Mouse (Mus musculus): ENCODE measurements around the gene B4galt3. TPM values are rescaled to one million over a fixed set of nuclear protein-coding genes. Genes with fewer than 3 reads are reported as not detected.

The B4galt3 gene
- polyA plus RNA-seq, 1 experiment from 2014 or later, result 44.4 TPM

DNA sequence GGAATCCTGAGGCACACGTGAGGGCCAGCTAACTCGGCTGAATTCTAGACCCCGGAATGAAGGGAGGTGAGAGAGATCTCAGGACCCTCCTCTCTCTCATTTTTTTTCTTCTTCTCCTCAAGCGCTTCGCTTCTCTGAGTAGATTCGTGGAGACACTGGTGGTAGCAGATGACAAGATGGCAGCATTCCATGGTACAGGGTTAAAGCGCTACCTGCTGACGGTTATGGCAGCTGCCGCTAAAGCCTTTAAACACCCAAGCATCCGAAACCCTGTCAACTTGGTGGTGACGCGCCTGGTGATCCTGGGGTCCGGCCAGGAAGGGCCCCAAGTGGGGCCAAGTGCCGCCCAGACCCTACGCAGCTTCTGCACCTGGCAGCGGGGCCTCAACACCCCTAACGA, 17.7 kb upstream of the B4galt3 start:
- H3K27ac ChIP-seq, result peak overlapping the region; percentile 77

DNA sequence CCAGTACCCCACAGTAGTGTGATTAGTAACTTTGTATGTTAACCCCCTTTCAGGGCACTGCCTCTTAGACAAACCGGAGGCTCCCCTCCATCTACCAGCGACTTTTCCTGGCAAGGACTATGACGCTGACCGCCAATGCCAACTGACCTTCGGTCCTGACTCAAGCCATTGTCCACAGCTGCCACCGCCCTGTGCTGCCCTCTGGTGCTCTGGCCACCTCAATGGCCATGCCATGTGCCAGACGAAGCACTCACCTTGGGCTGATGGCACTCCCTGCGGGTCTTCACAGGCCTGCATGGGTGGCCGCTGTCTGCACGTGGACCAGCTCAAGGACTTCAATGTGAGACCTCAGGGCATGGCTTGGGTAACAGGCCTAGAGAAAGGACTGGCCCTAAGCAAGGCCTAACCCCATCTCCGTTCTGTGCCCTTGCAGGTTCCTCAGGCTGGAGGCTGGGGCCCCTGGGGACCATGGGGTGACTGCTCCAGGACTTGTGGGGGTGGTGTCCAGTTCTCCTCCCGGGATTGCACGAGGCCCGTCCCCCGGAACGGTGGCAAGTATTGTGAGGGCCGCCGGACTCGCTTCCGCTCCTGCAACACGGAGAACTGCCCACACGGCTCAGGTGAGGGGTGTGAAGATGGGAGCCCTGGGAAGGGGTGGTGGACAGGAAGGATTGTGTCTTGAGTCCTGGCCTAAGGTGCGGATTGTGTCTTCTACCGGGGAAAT, 13.9 kb upstream of the B4galt3 start:
- Histone ChIP-seq H3K36me3 (no peaks in the 10 kb centered on the region; the same call in 1 of the 2 replicates), H3K27ac (no peak overlapping the region), H3K4me3 (no peak overlapping the region), H3K4me2 (no peak overlapping the region), H3K9ac (no peak overlapping the region), H3K9me3 (replicated peaks) (no peaks in the 10 kb centered on the region), H3K4me1 (replicated peaks) (peaks cover 24% of the 10 kb centered on the region), H3K27me3 (no peaks in the 10 kb centered on the region)
- 85% methylated on average over 24 of the region's 24 CpGs for WGBS
- ATAC-seq (replicated peaks; ENCODE audit: insufficient number of reproducible peaks, insufficient read depth, low FRiP score, low read depth), result no peak

More for the DNA sequence above, 17.7 kb upstream of the B4galt3 start:
- Histone ChIP-seq H3K9me3 (replicated peaks) (no peaks in the 10 kb centered on the region), H3K27me3 (peaks cover 3% of the 10 kb centered on the region; the same call in 1 of the 2 replicates), H3K4me1 (replicated peaks) (peaks cover 42% of the 10 kb centered on the region), H3K9ac (peak overlapping the region; percentile 43), H3K4me3 (peak overlapping the region; percentile 42), H3K36me3 (no peaks in the 10 kb centered on the region), H3K4me2 (peak overlapping the region; percentile 63)
- ATAC-seq (replicated peaks; ENCODE audit: insufficient number of reproducible peaks, insufficient read depth, low FRiP score, low read depth), result no peak
- WGBS, result 58% methylated on average over 17 of the region's 17 CpGs

DNA sequence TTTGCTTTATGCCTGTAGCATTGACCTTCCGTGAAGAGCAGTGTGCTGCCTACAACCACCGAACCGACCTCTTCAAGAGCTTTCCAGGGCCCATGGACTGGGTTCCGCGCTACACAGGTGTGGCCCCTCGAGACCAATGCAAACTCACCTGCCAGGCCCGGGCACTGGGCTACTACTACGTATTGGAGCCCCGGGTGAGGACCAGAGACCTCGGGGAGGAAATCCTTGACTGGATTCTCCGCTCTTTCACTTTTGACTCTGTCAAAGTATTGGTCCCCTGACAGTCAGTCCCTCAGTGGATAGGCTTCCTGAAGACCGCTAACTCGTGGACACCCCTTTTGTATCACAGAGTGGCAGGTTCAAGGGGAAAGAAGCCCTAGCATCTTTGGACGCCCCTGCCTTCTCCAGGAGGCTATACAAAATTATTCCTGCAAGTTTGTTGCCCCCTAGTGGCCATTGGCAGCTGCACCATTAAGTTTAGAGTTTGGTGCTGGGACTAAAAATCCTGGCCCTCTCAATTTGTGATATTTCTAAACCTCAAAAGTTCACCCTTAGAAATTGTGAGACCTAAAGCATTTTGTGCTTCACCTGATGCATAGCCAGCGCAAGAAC, 13.1 kb upstream of the B4galt3 start:
- Histone ChIP-seq H3K4me1 (replicated peaks) (peaks cover 18% of the 10 kb centered on the region), H3K9ac (no peak overlapping the region), H3K27me3 (no peaks in the 10 kb centered on the region), H3K27ac (no peak overlapping the region), H3K4me2 (no peak overlapping the region), H3K36me3 (no peaks in the 10 kb centered on the region; the same call in 1 of the 2 replicates), H3K9me3 (replicated peaks) (no peaks in the 10 kb centered on the region), H3K4me3 (no peak overlapping the region)
- no peak for ATAC-seq (replicated peaks; ENCODE audit: insufficient number of reproducible peaks, insufficient read depth, low FRiP score, low read depth)
- WGBS, result 53% methylated on average over 15 of the region's 15 CpGs

DNA sequence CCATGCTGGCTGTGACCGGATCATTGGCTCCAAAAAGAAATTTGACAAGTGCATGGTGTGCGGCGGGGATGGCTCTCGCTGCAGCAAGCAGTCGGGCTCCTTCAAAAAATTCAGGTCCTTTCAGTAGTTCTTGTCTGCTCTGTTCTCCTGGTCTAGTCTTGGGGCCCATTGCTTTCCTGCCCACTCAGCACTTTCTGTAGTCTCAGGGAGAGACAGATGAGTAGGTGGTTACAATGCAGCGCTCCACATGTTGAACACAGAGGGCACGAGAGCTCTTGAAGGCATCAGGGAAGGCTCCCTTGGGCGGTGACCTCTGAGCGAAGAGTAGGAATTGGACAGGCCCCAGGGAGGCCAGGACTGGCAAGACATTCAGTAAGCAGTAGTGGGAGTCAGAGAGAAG, 12.3 kb upstream of the B4galt3 start:
- H3K9ac ChIP-seq, result no peak overlapping the region
- H3K27ac ChIP-seq, result no peak overlapping the region
- H3K4me3 ChIP-seq, result no peak overlapping the region
- no peak overlapping the region for H3K4me2 ChIP-seq
- H3K27me3 ChIP-seq, result no peaks in the 10 kb centered on the region
- peaks cover 17% of the 10 kb centered on the region for H3K4me1 ChIP-seq (replicated peaks)
- ATAC-seq (replicated peaks; ENCODE audit: insufficient number of reproducible peaks, insufficient read depth, low FRiP score, low read depth), result no peak
- 83% methylated on average over 9 of the region's 9 CpGs for WGBS
- H3K9me3 ChIP-seq (replicated peaks), result no peaks in the 10 kb centered on the region
- H3K36me3 ChIP-seq, result no peaks in the 10 kb centered on the region; the same call in 1 of the 2 replicates

DNA sequence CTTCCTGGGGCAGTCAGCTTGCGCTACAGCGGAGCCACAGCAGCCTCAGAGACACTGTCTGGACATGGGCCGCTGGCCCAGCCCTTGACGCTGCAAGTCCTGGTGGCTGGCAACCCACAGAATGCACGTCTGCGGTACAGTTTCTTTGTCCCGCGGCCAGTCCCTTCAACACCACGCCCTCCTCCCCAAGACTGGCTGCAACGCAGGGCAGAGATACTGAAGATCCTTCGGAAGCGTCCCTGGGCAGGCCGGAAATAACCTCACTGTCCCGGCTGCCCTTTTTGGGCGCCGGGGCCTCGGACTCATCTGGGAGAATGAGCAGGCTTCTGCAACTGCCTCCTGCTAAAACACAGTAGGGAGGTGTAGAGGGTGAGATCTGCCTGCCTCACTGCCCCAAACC, 11.2 kb upstream of the B4galt3 start:
- Histone ChIP-seq H3K4me3 (no peak overlapping the region), H3K4me2 (no peak overlapping the region), H3K36me3 (no peaks in the 10 kb centered on the region; the same call in 1 of the 2 replicates), H3K9ac (no peak overlapping the region), H3K9me3 (replicated peaks) (no peaks in the 10 kb centered on the region), H3K27me3 (no peaks in the 10 kb centered on the region), H3K27ac (no peak overlapping the region), H3K4me1 (replicated peaks) (peaks cover 21% of the 10 kb centered on the region)
- no peak for ATAC-seq (replicated peaks; ENCODE audit: insufficient number of reproducible peaks, insufficient read depth, low FRiP score, low read depth)
- 55% methylated on average over 17 of the region's 17 CpGs for WGBS

DNA sequence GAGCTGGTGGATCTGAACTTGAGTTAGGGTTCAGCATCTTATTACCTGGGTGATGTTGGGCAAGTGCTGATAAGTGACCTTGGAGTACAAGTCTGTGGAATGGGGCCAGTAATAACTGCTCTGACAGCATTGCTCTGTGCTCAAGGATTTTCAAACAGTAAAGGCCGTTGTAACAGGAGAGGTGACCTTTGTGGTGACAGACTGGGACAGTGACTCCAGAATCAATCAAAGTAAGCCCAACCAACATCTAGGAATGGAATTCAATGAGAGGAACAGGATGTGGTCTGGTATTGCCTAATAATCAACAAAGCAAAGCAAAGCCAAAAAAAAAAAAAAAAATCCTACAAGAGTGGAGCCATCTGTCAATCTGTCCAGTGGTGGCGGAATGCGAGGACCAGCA, 9.8 kb upstream of the B4galt3 start:
- no peaks in the 10 kb centered on the region for H3K27me3 ChIP-seq
- no peak overlapping the region for H3K9ac ChIP-seq
- no peak for ATAC-seq (replicated peaks; ENCODE audit: insufficient number of reproducible peaks, insufficient read depth, low FRiP score, low read depth)
- H3K9me3 ChIP-seq (replicated peaks), result no peaks in the 10 kb centered on the region
- WGBS, result 67% methylated on average over 3 of the region's 3 CpGs
- peaks cover 23% of the 10 kb centered on the region for H3K4me1 ChIP-seq (replicated peaks)
- H3K4me3 ChIP-seq, result no peak overlapping the region
- H3K36me3 ChIP-seq, result no peaks in the 10 kb centered on the region; the same call in 1 of the 2 replicates
- H3K27ac ChIP-seq, result no peak overlapping the region
- H3K4me2 ChIP-seq, result no peak overlapping the region

DNA sequence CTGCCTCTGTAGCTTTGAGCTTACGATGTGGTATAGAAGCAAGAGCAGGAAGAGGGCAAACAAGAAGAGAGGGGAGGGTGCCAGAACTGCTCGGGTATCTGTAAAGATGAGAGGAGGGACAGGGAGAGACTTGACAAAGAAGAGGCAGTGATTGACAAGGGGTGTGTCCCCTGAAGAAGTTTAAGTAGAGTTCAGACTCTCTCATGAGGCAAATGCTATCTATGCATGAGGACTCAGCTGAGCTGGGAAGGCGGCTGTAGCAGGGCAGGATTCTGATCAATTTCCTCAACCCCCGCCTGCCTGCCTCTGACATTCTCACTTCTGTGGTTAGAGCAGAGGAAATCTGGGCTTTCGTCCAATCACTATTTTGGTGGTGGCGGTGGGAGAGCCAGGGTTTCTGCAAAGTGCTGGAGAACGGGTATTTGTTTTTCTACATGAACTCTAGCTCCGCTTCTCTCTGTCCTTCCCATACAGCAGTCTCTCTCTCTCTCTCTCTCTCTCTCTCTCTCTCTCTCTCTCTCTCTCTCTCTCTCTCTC, 7.5 kb upstream of the B4galt3 start:
- Histone ChIP-seq H3K9me3 (replicated peaks) (no peaks in the 10 kb centered on the region), H3K9ac (peak overlapping the region; percentile 34; the same call in 1 of the 2 replicates), H3K36me3 (no peaks in the 10 kb centered on the region; the same call in 1 of the 2 replicates), H3K4me1 (replicated peaks) (peaks cover 23% of the 10 kb centered on the region), H3K27ac (peak overlapping the region; percentile 96), H3K27me3 (no peaks in the 10 kb centered on the region), H3K4me2 (peak overlapping the region; percentile 67), H3K4me3 (peak overlapping the region; percentile 34)
- ATAC-seq (replicated peaks; ENCODE audit: insufficient number of reproducible peaks, insufficient read depth, low FRiP score, low read depth), result peak; percentile 83
- WGBS, result 1% methylated on average over 8 of the region's 8 CpGs

DNA sequence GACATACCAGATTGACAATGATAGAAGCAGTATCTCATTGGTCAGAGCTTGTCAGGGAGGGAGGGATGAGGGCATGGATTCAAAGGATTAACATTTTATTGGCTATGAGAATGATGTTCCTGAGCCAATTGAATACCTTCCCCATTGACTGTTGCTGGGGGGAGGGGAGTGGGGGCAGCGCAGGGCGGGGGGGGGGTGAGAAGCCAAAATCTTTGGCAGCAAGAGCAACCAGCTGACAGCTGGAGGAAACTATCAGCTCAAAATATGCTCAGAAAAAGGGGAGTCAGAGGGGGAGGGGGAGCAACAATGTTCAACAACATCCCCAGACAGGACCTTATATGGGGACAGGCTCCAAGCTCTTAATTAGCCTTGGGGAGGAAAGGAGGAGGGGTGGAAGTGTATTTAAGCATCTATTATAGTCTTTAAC, 6.9 kb upstream of the B4galt3 start:
- Histone ChIP-seq H3K9ac (no peak overlapping the region), H3K27me3 (no peaks in the 10 kb centered on the region), H3K4me2 (peak overlapping the region; percentile 67), H3K9me3 (replicated peaks) (no peaks in the 10 kb centered on the region), H3K4me3 (peak overlapping the region; percentile 34; the same call in 1 of the 2 replicates), H3K4me1 (replicated peaks) (peaks cover 23% of the 10 kb centered on the region), H3K36me3 (no peaks in the 10 kb centered on the region), H3K27ac (peak overlapping the region; percentile 96)
- 0% methylated on average over 2 of the region's 2 CpGs for WGBS
- ATAC-seq (replicated peaks; ENCODE audit: insufficient number of reproducible peaks, insufficient read depth, low FRiP score, low read depth), result peak; percentile 84

DNA sequence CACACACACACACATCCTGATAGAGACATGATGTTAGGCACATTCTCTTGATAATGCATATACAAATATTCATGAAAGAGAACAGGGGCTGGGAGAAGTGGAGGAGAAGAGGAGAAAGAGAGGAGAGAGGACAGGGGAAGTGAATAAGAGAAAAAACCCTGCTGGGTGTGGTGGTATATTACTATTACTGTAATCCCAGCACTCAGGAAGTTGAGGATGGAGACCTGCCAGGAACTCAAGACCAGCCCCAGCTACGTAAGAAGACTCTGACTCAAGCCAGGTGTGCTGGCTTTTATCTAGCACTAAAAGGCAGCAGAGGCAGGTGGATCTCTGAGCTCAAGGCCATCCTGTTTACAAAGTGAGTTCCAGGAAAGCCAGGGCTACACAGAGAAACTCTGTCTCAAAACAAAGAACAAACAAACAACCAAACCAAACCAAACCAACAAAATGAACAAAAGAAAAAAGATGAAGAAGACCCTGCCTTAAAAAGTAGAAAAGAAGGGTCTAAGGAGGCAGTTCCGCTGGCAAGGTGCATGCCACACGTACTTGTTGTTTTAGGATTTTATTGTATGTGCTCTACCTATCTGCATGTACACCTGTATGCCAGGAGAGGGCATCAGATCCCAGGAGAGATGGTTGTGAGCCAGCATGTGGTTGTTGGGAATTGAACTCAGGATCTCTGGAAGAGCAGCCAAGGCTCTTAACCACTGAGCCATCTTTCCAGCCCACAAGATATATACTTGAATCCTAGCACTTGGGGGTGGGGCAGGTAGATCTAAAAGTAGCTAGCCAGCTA, 6.3 kb upstream of the B4galt3 start:
- no peak overlapping the region for H3K9ac ChIP-seq
- no peak overlapping the region for H3K4me3 ChIP-seq
- WGBS, result 70% methylated on average over 3 of the region's 3 CpGs
- H3K27ac ChIP-seq, result peak overlapping the region; percentile 96
- H3K4me2 ChIP-seq, result peak overlapping the region; percentile 67
- no peak; the same call in 1 of the 2 replicates for ATAC-seq (replicated peaks; ENCODE audit: insufficient number of reproducible peaks, insufficient read depth, low FRiP score, low read depth)
- H3K27me3 ChIP-seq, result no peaks in the 10 kb centered on the region
- H3K36me3 ChIP-seq, result no peaks in the 10 kb centered on the region
- no peaks in the 10 kb centered on the region for H3K9me3 ChIP-seq (replicated peaks)
- H3K4me1 ChIP-seq (replicated peaks), result peaks cover 22% of the 10 kb centered on the region

DNA sequence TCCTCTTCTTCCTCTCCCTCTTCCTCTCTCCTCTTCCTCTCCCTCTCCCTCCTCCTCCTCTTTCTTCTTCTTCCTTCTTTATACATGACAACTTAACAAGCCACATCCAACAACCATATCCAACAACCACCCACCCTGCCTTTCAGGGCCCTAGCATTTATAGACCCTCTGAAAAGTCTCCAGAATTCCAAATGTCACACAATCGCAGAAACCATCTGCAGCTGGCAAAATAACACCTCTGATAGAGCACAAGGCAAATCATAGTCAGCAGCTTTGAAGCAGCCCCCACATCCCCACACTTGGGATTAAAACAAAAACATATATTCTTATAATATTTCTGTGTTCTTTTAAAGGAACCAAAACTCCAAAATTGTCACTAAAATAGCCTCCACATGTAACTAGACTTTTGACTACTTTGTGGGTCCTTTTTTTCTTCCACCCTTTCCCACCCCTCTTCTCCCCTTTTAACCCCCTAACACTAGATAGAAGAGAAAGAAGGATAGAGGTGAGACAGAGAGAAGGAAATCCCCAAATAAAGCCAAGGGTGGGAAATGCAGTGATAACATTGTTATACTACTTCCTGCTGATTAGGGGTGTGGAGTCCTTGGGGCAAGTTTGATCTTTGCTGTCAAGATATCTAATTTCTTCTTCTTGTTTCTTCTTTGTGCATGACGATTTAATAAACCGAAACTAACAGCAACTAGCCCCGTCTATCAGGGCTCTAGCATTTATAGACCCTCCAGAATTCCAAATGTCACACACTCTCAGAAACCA, 4.0 kb upstream of the B4galt3 start:
- no peak for ATAC-seq (replicated peaks; ENCODE audit: insufficient number of reproducible peaks, insufficient read depth, low FRiP score, low read depth)
- H3K4me3 ChIP-seq, result no peak overlapping the region
- no peaks in the 10 kb centered on the region for H3K9me3 ChIP-seq (replicated peaks)
- H3K36me3 ChIP-seq, result no peaks in the 10 kb centered on the region
- peak overlapping the region; percentile 16; the same call in 1 of the 2 replicates for H3K27ac ChIP-seq
- no peaks in the 10 kb centered on the region for H3K27me3 ChIP-seq
- no peak overlapping the region for H3K9ac ChIP-seq
- 47% methylated on average over 4 of the region's 4 CpGs for WGBS
- no peak overlapping the region for H3K4me2 ChIP-seq
- H3K4me1 ChIP-seq (replicated peaks), result peaks cover 20% of the 10 kb centered on the region

Measured in heart, embryonic 15.5 days (tissue).